Mouse (Mus musculus) gastrocnemius, postnatal 10 days (tissue): ENCODE data around the gene Rarres2. TPM values are rescaled to one million over a fixed set of nuclear protein-coding genes. Genes with fewer than 3 reads are reported as not detected.

Experiments used
- DNase-seq: peaks from one replicate; pipeline ENCODE4 v3.0.0; 2021; ENCODE audit warnings: mixed read lengths
- long read RNA-seq, 2 experiments: library from polyadenylated mRNA; stranded (forward); transcript quantifications; one replicate each; pipeline ENCODE4 v2.0.0; 2021
- total RNA-seq, 2 experiments: library from RNA; stranded (reverse); gene quantifications; 2 replicates each; pipeline ENCODE4 v1.2.3; 2021

The Rarres2 gene
- 10 to 100 TPM; 40.1 to 47.0 TPM for total RNA-seq
- long read RNA-seq, experiment 1, transcript Rarres2-201 (6 exons, 731 nt): minor isoform, 6 of 21 reads
- long read RNA-seq, experiment 1, transcript Rarres2-204 (6 exons, 795 nt): major isoform, 8 of 21 reads
- long read RNA-seq, experiment 1, partial matches to known transcripts: 1 of 21 reads
- long read RNA-seq, experiment 1, other reads (novel, unspliced or antisense): 2 of 21 reads
- long read RNA-seq, experiment 2, transcript Rarres2-204 (6 exons, 795 nt): major isoform, 8 of 21 reads
- long read RNA-seq, experiment 2, transcript Rarres2-201 (6 exons, 731 nt): major isoform, 8 of 21 reads
- long read RNA-seq, experiment 2, partial matches to known transcripts: 2 of 21 reads
- long read RNA-seq, experiment 2, other reads (novel, unspliced or antisense): 1 of 21 reads

- DNase-seq: peak; percentile 30
Observed at GRCm38 (mm10) chr6:48572572-48573061, at the start of gene Rarres2. Gene Rarres2, minus strand, starts transcription at chr6:48572789.

DNA sequence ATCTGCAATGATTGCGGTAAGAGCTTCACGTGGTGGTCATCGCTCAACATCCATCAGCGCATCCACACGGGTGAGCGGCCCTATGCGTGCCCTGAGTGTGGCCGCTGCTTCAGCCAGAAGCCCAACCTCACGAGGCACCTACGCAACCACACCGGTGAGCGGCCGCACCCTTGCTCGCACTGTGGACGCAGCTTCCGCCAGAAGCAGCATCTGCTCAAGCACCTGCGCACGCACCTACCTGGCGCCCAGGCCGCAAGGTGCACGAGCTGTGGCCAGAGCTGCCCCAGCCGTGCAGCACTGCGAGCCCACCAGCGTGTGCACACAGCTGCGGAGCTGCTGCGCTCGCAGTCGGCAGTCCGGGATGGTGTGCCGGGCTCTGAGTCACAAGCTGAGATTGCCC, 47.4 kb upstream of the Rarres2 start:
- DNase-seq: no peak

GRCm38 (mm10) chr6:48614756-48615155, 42.2 kb upstream of the Rarres2 start:
- no peak for DNase-seq

DNA sequence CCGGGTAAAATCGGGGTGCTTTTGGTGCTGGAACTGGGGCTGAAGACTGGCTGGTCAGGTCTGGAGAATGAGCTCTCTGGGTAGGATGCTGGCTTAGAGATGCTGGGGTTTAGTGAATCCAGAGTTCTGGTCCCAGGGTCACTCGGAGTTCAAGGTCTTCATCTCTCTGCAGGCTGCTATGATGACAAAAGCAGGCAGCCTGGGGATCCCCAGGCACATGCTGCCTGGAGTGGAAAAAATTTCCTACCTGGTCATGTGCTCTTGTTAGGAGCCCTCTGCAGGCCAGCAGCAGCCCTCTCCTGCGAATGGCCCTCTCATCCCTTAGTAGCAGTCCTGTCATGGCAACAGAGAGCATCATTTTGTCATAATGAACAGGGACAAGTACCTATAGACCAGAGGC, 40.9 kb upstream of the Rarres2 start:
- no peak for DNase-seq

- no peak for DNase-seq
Observed at GRCm38 (mm10) chr6:48610657-48611056, 38.1 kb upstream of the Rarres2 start.

DNA sequence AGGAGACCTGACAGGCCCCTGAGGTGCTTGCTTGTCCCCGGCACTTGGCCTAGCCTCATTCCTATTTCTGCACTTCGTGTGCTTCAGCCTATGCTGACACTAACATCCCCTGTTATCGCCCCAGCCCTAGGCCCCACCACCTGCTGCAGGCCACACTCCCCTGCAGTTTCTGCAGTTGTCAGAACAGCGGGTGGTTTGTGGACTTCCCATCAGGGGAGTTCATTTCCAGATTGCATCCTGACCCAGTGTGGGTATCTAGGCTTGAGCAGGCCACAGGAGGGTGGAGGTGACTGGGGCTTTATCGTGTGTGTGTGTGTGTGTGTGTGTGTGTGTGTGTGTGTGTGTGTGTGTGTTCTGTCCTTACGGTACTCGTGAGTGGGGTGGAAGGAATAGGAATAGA, 36.9 kb upstream of the Rarres2 start:
- no peak for DNase-seq

- DNase-seq: no peak
Observed at GRCm38 (mm10) chr6:48608124-48608523, 35.5 kb upstream of the Rarres2 start.

GRCm38 (mm10) chr6:48602080-48602741, 29.6 kb upstream of the Rarres2 start:
- DNase-seq: no peak

DNA sequence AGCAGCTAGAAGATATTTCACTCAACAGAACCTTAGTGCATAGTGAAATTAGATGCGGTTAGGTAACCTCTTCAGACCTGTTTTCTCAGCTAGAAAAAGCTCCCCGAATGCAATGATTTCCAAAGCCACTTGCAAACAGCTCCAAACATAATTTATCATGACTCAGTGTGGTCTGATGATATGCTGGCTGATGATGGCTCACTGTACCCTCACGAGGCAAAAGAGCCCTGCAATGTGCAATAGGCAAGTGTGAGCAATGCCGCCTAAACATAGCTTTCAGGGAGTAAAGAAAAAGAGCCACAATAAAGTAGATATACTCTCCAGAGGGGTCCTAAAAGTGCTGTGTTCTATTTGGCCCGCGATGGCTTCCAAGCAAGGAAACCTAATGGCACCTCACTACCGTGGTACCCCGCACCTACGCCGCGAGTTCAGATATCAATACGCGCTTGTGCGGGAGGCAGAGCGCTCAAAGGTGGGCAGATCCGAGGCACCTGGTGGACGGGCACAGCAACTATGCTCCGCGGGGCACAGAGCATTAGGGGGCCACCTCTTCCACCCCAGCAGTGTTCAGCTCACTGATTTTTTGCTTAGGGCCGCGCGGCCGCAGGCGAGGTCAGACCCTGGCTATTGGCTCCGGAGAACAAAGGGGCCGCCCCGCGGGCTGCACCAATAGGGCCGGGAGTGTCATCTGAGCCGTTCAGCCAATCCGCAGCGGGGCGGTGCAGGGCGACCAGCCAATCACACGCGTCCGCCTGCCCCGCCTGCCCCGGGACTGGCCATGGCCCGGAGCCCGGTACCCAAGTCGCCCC, 28.9 kb upstream of the Rarres2 start, which contains the start of gene Zfp775:
Zfp775 (plus strand) TSS at position 793 of the 809 bp plus-strand sequence.
- DNase-seq: peak; percentile 97

DNA sequence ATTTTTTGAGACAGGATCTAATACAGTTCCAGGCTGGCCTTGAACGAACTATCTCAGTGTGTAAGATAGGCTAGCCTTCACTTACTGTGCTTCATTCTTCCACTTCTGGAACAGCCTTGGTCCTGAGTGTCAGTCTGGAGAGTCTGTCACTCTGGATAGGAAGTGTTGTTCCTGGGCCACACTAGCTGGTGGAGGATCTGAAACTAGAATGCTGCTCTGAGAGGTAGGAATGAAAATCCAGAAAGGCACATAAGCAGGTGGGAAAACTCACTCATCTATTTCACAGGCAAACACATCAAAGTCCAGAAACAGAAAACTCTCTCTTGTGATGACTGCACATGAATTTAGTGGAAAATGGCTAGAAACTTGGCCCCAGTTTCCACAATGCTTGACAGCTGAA, 28.0 kb upstream of the Rarres2 start:
- no peak for DNase-seq

DNA sequence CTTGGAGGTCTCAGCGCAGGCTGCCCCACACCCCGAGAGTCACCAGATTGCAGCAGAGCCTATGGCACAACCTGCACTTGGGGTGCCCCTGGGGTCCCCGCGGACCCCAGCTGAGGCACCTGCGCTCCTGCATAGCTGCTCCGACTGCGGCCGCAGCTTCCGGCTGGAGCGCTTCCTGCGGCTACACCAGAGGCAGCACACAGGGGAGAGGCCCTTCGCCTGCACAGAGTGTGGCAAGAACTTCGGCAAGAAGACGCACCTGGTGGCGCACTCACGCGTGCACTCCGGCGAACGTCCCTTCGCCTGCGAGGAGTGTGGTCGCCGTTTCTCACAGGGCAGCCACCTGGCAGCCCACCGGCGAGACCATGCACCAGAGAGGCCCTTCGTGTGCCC, 24.6 kb upstream of the Rarres2 start:
- DNase-seq: no peak

- no peak for DNase-seq
Observed at GRCm38 (mm10) chr6:48596545-48597232, 24.1 kb upstream of the Rarres2 start.

DNA sequence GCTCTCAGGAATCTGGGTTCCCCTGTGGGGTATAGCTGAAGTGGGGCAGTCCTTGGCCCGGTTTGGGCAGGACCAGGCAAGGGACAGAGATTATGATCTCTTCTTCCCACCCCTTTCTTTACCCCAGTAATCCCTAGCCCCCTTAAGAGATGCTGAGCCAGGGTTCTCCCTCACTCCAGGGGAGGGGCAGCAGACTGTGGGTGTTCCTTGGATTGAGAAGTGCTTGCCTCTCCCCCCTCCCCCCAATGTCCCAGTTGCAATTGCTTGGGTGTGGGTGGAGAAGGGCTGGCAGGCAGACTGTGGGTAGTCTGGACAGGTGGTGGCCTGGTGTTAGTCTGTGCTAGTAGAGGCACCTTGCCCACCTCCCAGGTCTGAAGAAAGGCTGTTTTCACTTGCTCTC, 22.7 kb upstream of the Rarres2 start:
- no peak for DNase-seq

DNA sequence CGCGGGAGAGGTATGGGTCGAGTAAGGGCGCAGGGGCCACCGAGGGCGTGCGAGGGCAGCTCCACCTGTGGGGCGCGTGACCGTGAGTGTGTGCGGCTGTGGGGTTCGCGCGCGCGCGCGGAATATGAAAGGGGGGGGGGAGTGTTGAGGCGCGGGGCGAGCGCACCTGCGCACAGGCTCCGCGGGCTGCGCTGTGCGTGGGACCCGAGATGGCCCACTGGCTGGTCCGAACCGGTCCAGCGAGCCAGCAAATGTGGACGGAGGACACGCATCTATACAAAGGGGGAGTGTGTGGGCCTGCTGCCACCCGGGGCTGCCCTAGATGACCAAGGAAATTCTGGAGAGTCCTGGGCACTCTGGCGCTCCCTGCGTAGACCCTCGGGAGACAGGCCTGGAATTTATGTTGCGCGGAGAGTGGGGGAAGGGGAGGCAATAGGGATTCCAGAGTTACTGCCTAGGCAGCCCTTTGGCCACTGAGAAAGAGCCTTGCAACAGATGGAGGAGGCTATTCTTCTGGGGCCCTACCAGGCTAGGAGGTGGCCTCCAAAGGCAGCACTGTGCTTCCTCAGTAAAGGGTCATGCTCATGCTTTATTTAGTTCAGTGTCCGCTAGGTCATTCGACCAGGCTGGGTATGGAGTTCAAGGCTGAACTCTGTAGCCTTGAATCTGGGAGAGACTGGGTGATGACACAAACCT, 21.6 kb upstream of the Rarres2 start:
- peak; percentile 46 for DNase-seq

DNA sequence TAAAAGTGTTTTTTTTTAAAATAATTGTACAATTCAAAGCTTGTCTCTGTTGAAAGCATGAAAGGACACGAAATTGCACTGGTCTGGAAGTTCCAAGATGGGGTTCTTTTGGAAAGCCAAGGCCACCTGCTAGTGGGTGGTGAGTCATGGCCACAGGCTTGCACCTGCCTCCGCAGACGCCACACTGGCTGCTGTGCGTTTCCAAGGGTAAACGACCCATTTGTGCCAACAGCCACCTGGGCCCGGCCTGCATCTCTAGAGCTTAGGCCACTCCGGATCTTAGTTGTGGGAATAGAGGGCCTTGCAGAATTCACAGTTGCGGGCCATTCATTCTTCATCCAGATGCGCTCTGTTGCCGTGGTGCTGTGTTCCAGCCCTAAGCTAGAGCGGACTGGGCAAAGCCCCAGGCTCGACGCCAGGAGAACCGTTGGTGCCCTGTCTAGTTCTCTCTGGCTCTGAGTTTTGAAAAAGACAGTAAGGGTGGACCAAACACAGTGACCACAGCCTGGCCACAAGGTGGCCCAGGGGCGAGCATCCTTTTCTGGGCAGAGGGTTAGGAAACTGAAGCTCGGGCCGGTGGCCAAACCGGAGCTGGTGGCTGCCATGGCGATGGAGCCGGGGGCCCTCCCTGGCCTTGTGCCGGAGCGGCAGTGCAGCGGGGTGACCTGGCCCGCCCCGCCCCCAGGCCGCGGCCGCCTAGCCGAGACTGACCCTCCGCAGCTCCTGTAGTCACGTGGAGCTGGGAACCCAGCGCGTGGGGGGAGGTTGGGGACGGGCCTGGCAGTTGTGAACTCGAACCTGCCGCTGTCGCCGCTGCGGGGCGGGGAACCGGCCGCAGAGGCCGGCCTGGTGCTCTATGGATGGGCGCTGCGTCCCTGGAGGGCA, 20.8 kb upstream of the Rarres2 start, which contains the start of the genes Repin1 and Gm44965:
Repin1 (plus strand) TSS at position 726 of the 885 bp plus-strand sequence.
Gm44965 (plus strand) TSS at position 784 of the 885 bp plus-strand sequence.
- DNase-seq: peak; percentile 96

GRCm38 (mm10) chr6:48591871-48592270, 19.3 kb upstream of the Rarres2 start:
- DNase-seq: no peak

- no peak for DNase-seq
Observed at GRCm38 (mm10) chr6:48591221-48591845, 18.7 kb upstream of the Rarres2 start.

- DNase-seq: no peak
Observed at GRCm38 (mm10) chr6:48589194-48589750, 16.7 kb upstream of the Rarres2 start, which contains the start of gene Gm45021. Gene Gm45021, plus strand, starts transcription at chr6:48589610.

GRCm38 (mm10) chr6:48582037-48582436, 9.4 kb upstream of the Rarres2 start:
- no peak for DNase-seq
